Mouse (Mus musculus) adrenal gland, adult (tissue): ENCODE results near the gene Bicd1.
"Not testable (repeated sequence)": the region's sequence is repeated elsewhere in the genome, so short reads cannot be mapped to it uniquely, and the experiment has no call there.

Experiments
- DNase-seq, 2 experiments: peaks; one replicate each; pipeline ENCODE4 v3.0.0; 2022 to 2023; ENCODE audit warnings: low spot score in 1 of 2; ENCODE audit not compliant: inconsistent age in 2 of 2

The Bicd1 gene

GRCm38 (mm10) chr6:149408833-149409332 lies at the start of gene Bicd1:
Gene Bicd1 (plus strand): TSS chr6:149408886.
- peak; percentile 80 to 91 for DNase-seq

GRCm38 (mm10) chr6:149362533-149362932 lies 46.2 kb upstream of the Bicd1 start:
- DNase-seq, result not testable (repeated sequence)

GRCm38 (mm10) chr6:149365975-149366374 lies 42.7 kb upstream of the Bicd1 start:
- not testable (repeated sequence) for DNase-seq

GRCm38 (mm10) chr6:149366403-149366802 lies 42.3 kb upstream of the Bicd1 start:
- DNase-seq, result no peak

- peak; percentile 76 to 93 for DNase-seq
Measured at GRCm38 (mm10) chr6:149374986-149375457, 33.7 kb upstream of the Bicd1 start.

- no peak for DNase-seq
Measured at GRCm38 (mm10) chr6:149383531-149383930, 25.2 kb upstream of the Bicd1 start.

- no peak for DNase-seq
Measured at GRCm38 (mm10) chr6:149386389-149386788, 22.3 kb upstream of the Bicd1 start.

- not testable (repeated sequence) for DNase-seq
Measured at GRCm38 (mm10) chr6:149389626-149390025, 19.1 kb upstream of the Bicd1 start.

- no peak for DNase-seq
Measured at GRCm38 (mm10) chr6:149399396-149399795, 9.3 kb upstream of the Bicd1 start.

- peak in 1 of 2 experiments; percentile 18 for DNase-seq
Measured at GRCm38 (mm10) chr6:149409341-149409740, 655 bp downstream of the Bicd1 start.

- DNase-seq, result no peak
Measured at GRCm38 (mm10) chr6:149409845-149410244, 1.2 kb downstream of the Bicd1 start.

GRCm38 (mm10) chr6:149413256-149413655 lies 4.6 kb downstream of the Bicd1 start:
- DNase-seq, result peak in 1 of 2 experiments; percentile 21

- no peak for DNase-seq
Measured at GRCm38 (mm10) chr6:149424748-149425147, 16.1 kb downstream of the Bicd1 start.

- DNase-seq, result no peak
Measured at GRCm38 (mm10) chr6:149439140-149439539, 30.5 kb downstream of the Bicd1 start.

GRCm38 (mm10) chr6:149442884-149443283 lies 34.2 kb downstream of the Bicd1 start:
- no peak for DNase-seq

- DNase-seq, result no peak
Measured at GRCm38 (mm10) chr6:149445854-149446253, 37.2 kb downstream of the Bicd1 start.

GRCm38 (mm10) chr6:149457324-149457723 lies 48.6 kb downstream of the Bicd1 start:
- no peak for DNase-seq

- DNase-seq, result no peak
Measured at GRCm38 (mm10) chr6:149460971-149461370, 52.3 kb downstream of the Bicd1 start.

GRCm38 (mm10) chr6:149471477-149471876 lies 62.8 kb downstream of the Bicd1 start:
- no peak for DNase-seq

- not testable (repeated sequence) for DNase-seq
Measured at GRCm38 (mm10) chr6:149472441-149472840, 63.8 kb downstream of the Bicd1 start.

GRCm38 (mm10) chr6:149481868-149482267 lies 73.2 kb downstream of the Bicd1 start:
- DNase-seq, result not testable (repeated sequence)

GRCm38 (mm10) chr6:149494662-149495061 lies 86.0 kb downstream of the Bicd1 start:
- DNase-seq, result no peak

- DNase-seq, result no peak
Measured at GRCm38 (mm10) chr6:149495925-149496324, 87.2 kb downstream of the Bicd1 start.
